Mouse (Mus musculus) hematopoietic stem cell, adult 5-6 weeks (primary cell): ENCODE data around the gene Csf3. TPM values are rescaled to one million over a fixed set of nuclear protein-coding genes. Genes with fewer than 3 reads are reported as not detected.
"Not testable (repeated sequence)": the region's sequence is repeated elsewhere in the genome, so short reads cannot be mapped to it uniquely, and the experiment has no call there.

ENCODE experiments used
- ATAC-seq, 2 experiments: fragments of 125-278 bp in 1 of 2; replicated peaks in 1 of 2; 2 replicates each; pipeline ENCODE4 v1.8.0; 2016 to 2017; ENCODE audit warnings: inconsistent platforms in 2 of 2, mild to moderate bottlenecking in 2 of 2, moderate number of reproducible peaks in 2 of 2, low read depth in 1 of 2, moderate TSS enrichment in 1 of 2; ENCODE audit not compliant: low FRiP score in 2 of 2, poor library complexity in 2 of 2, severe bottlenecking in 2 of 2, insufficient read depth in 1 of 2, low TSS enrichment in 1 of 2
- total RNA-seq: library from RNA; stranded (forward); fragments of 172-1452, 232-1000 nt; gene quantifications from 2 replicates; pipeline ENCODE4 v1.2.3, GENCODE M21; 2017

The Csf3 gene
- total RNA-seq, 1 experiment from 2014 or later: not detected

DNA sequence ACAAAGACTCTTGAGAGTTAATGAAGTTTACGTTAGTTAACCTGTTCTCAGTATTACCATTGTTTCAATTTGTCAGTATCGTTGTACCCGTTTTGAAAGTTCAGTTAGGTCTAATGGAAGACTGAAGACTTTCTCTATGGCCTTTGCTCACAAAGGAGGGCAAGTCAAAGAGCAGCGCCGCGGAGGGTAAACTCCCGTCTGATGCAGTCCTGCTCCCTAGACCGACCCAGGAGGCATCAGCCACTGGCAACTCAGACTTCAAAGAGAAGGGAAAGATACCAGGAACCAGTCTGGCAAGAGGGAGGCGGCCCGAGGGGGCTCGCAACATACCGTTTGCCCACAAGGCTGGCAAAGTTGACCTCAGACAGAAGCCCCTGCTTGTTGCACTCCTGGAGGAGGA lies 12.6 kb downstream of the Csf3 start:
- no peak for ATAC-seq

DNA sequence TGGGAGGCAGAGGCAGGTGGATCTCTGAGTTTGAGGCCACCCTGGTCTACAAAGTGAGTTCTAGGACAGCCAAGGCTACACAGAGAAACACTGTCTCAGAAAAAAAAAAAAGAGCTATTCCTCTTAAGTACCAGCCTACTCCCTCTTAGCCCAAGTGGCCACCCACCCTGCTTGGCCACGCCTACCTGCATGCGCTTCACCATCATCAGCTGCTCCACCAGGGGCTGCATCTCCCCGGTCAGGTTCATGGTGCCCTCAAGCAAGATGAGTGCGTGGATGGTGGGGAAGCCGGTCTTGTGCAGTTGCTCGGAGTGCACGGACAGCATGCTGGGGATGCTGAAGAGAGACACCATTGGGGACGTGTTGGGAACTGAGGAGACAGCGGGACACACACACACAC lies 14.9 kb downstream of the Csf3 start:
- no peak for ATAC-seq

GRCm38 (mm10) chr11:98717904-98718303 lies 16.8 kb downstream of the Csf3 start:
- peak; percentile 56 to 72; a peak in 2 of 4 replicates for ATAC-seq

DNA sequence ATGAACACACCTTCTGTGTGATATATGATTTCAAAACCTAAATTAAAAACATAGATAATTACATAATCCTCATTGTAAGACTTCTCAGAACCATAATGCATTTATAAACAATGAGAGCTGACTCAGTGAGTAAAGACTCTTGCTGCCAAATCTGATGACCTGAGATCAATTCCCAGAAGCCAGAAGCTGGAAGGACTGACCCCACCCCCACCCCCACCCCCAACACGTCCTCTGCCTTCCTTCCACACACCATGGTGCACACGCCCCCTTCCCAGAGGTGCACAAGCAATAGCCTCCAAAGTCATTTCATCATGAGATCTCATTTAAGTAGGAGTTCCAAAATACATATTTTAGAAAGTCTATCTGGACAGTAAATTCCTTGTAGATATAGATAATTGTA lies 19.7 kb downstream of the Csf3 start:
- ATAC-seq: no peak

DNA sequence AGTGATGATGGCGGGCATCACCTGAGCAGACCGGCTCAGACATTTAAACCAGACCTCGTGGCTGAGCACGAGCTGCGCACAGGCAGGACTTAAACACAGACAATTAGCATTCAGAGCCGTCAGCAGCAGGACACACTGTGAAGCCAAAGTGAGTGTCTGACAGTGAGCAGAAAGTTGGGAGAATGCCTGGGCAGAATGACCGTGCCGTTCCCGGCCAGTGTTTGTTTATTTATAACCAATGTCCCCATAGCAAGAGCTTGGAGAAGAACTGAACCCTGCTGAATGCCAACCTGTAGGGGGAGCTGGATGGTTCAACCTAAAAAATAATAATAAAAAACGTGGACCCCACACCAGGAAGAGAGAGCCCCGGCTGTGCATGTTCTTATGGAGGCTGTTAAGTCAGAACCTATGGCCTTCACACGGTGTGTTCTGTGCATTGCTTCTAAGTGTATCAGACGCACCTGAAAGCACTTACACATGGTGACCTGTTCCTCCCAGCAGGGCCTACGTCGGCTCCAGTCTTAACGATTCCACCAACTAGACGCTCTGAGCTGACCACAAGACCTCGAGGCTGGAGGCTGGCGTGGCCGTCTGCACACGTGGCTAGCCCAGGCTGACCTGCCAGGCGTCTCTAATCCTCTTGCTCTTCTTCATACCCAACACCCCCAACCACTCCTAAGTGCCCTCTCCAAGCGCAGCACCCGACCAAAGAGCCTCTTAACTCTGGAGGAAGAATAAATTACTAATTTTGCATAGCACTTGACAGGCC lies 20.6 kb downstream of the Csf3 start:
- ATAC-seq: no peak

DNA sequence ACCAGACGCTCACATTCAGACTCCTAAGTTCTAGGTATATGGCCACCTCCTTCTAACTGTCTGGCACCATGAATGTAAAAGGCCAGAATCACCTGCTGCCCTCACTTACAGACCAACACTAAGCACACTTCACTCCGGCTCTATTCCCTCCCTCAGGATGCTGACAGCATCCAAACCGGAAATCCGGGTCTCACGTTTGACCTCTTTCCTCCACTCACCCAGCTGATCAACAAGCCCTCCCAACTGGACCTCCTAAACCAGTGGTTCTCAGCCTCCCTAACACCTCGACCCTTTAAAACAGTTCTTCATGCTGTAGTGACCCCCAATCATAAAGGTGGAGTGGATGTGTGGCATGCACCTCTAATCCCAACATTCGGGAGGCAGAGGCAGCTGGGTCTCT lies 22.0 kb downstream of the Csf3 start:
- no peak for ATAC-seq

- ATAC-seq: no peak
These were observed 25.0 kb downstream of the Csf3 start for GRCm38 (mm10) chr11:98725926-98726506.

GRCm38 (mm10) chr11:98729119-98729588 lies 28.1 kb downstream of the Csf3 start, which contains the start of gene Med24:
TSS of gene Med24 (minus strand) at chr11:98729435.
- peak; percentile 100 for ATAC-seq

DNA sequence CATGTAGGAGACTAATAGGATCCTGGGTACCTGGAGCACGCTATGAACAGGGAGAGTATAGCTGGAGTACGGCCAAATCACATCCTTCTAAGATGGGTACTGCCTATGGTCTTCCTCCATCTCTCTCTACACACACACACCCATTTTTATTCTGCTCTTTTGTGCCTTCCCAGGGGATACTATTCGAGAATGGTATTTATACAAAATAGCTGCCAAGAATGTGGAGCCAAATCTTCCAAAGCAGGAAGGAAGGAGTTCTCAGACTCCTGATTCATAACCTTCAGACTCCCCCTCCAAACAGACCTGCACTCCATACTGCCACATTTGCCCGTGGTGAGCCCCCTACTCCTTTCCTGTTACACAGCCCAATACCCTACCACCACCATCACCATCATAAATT lies 29.7 kb downstream of the Csf3 start:
- no peak for ATAC-seq

DNA sequence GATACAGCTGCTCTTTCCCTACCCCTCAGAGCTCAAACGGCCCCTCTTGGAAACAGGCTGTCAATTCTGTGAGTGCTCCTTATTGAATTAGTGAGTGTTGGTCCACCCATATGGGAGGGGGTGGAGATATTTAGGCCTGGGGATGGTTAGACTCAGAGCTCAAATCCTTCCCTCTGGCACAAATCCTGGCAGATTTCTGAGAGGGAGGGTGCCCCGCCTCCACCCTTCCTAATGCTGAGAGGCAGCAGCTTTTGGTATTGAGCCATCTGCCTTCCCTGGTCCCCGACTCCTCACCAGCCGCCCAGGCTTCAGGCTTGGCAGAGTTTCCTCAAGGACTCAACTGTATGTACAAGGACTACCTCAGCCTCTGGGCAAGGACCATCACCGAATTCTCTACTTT lies 30.1 kb downstream of the Csf3 start:
- no peak for ATAC-seq

DNA sequence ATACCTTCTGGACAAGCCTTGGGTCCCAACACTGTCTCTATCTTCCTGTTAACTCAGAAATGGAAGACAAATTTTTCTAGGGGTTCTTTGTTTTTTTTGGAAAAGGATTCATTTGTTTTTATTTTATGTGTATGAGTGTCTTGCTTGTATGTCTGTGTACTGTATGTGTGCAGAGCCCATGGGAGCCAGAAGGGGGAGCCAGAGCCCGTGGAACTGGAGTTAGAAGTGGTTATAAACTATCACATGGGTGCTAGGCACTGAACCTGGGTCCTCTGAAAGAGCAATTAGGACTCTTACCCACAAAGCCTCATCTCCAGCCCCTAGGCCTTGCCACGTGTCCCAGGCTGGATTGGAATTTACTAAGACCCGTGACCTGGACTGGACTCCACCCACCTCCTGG lies 33.0 kb downstream of the Csf3 start:
- no peak for ATAC-seq

DNA sequence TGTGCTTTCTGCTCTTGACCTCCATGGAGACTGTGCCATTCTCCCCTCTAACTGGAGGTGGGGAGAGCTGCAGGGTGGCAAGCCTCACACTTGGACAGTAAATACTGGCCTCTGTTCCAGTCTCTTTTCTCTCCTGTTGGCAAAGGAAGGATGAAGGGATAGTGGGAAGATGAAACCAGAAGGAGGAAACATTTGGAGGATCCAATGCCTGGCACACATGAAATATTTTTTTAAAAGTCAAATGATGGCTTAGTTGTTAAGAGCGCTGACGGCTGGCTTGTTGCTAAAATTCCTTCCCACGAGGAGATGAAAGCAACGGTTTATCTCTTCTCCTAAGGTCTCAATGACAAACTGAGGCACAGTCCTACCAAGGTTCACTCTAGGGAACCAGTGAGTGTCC lies 34.0 kb downstream of the Csf3 start:
- ATAC-seq: no peak

GRCm38 (mm10) chr11:98736176-98736575 lies 35.1 kb downstream of the Csf3 start:
- no peak for ATAC-seq

GRCm38 (mm10) chr11:98737220-98737619 lies 36.2 kb downstream of the Csf3 start:
- not testable (repeated sequence) for ATAC-seq

GRCm38 (mm10) chr11:98738428-98738911 lies 37.4 kb downstream of the Csf3 start:
- no peak for ATAC-seq

GRCm38 (mm10) chr11:98738925-98739324 lies 37.9 kb downstream of the Csf3 start:
- ATAC-seq: no peak

DNA sequence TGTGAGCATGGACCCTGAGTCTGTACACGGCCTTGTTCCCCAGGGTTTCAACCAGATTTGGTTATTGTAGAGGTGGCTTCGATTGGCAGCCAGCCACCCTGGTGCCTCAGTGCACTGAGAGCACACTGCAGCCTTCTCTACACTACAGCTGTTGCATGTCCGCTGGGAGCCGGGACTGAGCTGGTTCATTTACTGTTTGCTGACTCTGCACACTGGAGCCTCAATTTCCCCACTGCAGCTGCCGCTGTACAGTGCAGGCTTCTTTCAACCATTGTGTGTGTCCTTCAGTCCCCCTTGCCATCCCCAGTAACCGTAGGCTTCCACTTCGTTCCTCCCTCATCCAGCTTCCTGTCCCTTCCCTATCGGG lies 38.9 kb downstream of the Csf3 start:
- no peak for ATAC-seq

DNA sequence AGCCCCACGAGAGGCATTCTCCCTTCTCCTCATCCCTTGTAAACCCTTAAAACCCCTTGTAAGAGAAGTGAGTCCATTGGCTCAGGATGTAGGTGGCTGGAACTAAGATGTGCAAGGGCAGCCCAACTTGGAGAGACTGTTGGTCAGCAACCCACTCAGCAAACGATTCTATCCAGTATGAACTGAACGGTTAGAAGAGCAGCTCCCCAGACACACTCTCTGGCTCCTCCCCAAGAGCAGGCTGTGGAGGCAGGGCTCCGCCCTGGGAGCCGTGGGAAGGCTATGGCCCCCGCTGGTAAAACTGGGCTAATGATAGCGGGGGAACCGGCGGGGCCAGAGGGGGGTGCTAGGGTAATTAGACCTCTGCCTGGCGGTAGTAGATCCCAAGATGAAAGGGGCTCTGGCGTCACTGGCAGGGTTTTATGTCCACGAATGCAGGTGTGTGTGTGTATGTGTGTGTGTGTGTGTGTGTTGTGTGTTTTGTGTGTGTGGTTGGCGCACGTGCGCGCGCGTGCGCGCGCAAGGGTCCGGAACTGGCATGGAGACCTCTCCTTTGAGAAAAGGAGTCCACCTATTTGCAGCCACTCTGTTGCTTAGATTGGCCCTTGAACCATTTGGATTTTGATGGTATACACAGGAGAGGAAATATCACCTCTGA lies 39.5 kb downstream of the Csf3 start, which contains the start of gene Thra:
Gene Thra (plus strand): TSS at position 246 of the 658 bp plus-strand sequence.
- ATAC-seq: peak; percentile 74 to 79
